Mouse (Mus musculus) c-Kit-negative CD71-positive TER-119-positive erythroid progenitor cells, embryonic 14.5 days (primary cell): Measurements from ENCODE around the gene Hnrnph1.
"Not testable (repeated sequence)": the region's sequence is repeated elsewhere in the genome, so short reads cannot be mapped to it uniquely, and the experiment has no call there.

ENCODE experiments used
- DNase-seq: peaks from one replicate; pipeline ENCODE4 v3.0.0-alpha.2; 2013; ENCODE audit warnings: low read depth, low spot score

Gene Hnrnph1

DNA sequence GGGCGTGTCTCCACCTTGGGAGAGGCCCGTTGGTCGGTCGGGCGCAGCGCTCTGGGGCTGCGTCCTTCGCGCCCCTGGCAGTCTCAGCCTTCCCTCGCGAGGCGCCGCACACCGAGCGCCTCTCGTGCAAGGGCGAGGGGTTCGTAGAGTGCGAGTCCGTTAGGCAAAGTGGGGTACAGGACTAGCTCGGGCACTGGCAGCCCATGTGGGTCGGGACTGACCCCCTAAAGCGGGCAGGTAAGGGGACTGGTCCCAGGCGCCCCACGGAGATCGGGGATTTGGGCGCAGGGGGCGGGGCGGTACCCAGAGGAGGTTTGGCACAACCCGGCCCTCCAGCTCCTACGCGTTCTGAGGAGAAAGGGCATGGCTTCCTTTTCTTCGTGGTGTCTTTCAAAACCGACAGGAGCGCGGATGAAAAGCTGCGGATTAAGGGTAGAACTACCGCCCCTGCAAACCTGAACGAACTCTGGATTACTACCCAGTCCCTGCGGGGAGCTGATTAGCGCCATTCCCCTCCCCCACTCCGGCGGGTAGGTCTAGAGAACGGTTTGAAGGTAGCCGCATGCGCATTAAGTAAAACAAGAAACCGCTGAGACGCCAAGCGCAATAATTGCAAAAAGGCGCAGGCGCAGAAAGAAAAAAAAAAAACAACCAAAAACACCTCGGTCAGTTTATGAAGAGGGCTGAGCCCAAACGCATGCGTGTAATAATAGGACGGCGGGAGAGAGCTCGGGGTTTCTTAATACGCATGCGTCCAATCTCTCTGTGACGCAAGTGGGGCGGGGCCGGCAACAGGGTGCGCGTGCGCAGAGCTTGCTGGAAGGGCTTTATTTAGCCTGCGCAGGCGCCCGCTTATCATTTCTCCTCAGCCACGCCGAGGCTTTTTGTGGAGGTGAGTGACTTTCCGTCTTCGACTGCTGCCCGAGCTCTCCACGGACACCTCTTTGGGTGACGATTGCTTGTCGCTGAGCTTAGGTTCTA lies at the start of gene Hnrnph1:
Gene Hnrnph1, plus strand, starts transcription at position 80 of the 981 bp plus-strand sequence.
- peak; percentile 98 for DNase-seq

DNA sequence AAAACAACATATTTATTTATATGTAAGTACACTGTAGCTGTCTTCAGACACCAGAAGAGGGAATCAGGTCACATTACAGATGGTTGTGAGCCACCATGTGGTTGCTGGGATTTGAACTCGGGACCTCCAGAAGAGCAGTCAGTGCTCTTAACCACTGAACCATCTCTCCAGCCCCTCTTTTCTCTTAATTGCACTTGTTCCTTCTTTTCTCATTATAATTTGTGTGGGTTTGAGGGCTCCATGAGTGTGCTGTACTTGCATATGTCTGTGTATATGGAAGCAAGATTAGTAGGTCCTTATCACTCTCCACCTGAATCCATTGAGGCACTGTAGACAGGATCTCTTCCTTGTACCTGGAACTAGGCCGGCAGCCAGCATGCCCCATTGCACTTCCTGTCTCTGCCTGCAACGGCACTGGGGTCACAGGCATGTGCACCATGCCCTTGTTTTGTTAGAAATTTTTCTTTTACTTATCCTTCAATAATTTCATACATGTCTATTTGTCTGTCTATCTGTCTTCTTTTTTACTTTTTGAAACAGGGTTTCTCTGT lies 48.6 kb upstream of the Hnrnph1 start:
- no peak for DNase-seq

- DNase-seq: no peak
Measured at GRCm38 (mm10) chr11:50329378-50329777, 47.4 kb upstream of the Hnrnph1 start.

- DNase-seq: no peak
Measured at GRCm38 (mm10) chr11:50333181-50333580, 43.6 kb upstream of the Hnrnph1 start.

DNA sequence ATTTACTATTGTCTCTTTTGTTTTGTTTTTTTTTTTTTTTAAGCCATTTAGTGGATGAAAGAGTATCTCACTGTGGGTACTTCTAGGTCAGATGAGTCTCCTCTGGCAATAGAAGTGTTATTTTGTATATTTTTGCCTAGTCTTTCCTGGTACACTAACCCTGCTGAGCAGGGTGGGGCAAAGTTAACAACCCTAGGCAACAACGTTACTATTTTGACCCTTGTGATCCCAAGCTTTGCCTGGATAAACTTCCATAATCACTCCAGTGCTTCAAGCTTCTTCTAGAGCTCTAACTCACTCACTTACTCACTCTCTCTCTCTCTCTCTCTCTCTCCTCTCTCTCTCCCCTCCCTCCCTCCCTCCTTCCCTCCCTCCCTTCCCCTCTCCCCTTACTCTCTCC lies 40.7 kb upstream of the Hnrnph1 start:
- no peak for DNase-seq

DNA sequence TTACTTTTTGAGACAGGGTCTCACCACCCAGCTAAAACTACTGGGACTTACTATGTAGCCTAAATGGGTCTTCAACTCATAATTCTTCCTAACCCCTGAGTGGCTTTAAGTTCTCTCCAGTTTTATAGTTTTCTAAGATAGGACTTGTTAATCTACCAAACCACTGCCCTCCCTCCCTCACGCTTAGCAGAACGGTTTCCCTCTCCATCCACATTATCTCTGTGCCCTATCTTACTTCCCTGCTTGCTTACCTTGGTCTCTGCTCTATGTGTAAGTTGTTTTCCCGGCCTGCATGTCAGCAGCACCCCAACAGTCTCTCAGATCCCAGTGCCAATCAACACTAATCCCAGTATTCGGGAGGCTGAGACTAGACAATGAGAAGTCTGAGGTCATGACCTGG lies 39.9 kb upstream of the Hnrnph1 start:
- DNase-seq: no peak

- DNase-seq: no peak
Measured at GRCm38 (mm10) chr11:50345486-50345885, 31.3 kb upstream of the Hnrnph1 start.

DNA sequence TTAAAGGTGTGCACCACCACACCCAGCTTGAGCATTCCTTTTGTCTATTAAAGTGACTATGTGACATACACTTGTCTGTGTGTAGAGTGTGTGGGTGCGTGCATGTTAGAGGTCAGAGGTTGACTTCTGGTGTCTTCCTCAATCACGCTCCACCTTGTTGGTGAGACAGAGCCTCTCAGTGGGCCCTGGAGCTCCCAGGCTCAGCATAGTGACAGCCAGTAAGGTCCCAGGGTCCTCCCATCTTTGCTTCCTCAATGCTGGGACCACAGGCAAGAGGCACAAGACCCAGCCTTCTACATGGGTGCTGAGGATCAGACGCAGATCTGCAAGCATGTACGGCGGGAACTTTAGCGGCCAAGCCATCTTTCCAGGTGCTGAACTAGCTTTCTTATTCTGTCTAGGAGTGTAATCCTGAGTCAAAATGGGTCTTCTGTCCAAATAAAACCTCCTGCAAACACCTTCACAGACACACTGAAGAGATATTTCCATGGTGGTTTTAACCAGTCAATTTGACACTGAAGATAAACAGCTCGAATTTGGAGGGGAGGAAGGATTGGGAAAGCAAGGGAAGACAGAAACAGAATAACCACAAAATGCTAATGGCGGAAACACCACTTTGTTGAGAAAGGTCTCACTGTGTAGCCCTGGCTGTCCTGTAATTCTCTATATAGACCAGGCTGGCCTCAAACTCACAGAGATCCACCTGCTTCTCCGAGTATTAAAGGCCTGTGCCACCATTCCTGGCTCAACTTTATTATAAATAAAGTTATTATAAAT lies 30.3 kb upstream of the Hnrnph1 start:
- no peak for DNase-seq

DNA sequence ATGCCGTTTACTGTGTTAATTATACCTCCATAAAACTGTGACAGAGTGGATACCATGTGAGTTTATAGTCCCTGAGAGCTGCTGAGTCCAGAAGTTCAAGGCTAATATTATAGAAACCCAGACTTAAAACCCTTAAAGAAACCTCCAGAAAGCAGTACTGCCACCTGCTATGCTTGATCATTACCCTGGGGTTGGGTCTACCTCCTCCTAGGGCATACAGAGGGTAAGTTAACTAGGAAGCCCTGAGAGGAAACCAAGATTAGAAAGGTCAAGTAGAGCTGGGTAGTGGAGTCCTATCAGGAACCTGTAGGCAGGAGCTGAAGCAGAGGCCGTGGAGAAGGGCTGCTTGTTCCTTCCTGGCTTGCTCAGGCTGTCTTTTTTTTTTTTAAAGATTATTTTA lies 24.6 kb upstream of the Hnrnph1 start:
- DNase-seq: no peak

DNA sequence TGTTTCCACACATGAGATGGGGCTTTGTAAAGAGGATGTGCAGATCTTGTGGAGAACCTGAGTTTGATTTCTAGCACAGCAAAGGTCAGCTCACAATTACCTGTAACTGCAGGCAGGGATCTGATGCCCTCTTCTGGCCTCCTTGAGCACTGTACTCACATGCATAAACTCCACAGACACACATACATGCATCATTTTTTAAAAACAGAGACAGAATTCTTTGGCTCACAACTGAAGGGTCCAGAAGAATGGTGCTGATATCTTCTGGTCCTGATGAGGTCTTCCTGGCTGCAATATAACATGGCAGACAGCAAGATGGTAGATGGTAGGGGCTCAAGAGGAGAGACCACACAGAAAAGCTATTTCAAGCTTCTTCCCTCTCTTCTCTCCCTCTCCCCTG lies 22.6 kb upstream of the Hnrnph1 start, which contains the start of gene Cby3:
Gene Cby3, plus strand, starts transcription at position 301 of the 400 bp plus-strand sequence.
- no peak for DNase-seq

- no peak for DNase-seq
Measured at GRCm38 (mm10) chr11:50354851-50355250, 21.9 kb upstream of the Hnrnph1 start.

GRCm38 (mm10) chr11:50355395-50355794 lies 21.4 kb upstream of the Hnrnph1 start:
- DNase-seq: no peak

DNA sequence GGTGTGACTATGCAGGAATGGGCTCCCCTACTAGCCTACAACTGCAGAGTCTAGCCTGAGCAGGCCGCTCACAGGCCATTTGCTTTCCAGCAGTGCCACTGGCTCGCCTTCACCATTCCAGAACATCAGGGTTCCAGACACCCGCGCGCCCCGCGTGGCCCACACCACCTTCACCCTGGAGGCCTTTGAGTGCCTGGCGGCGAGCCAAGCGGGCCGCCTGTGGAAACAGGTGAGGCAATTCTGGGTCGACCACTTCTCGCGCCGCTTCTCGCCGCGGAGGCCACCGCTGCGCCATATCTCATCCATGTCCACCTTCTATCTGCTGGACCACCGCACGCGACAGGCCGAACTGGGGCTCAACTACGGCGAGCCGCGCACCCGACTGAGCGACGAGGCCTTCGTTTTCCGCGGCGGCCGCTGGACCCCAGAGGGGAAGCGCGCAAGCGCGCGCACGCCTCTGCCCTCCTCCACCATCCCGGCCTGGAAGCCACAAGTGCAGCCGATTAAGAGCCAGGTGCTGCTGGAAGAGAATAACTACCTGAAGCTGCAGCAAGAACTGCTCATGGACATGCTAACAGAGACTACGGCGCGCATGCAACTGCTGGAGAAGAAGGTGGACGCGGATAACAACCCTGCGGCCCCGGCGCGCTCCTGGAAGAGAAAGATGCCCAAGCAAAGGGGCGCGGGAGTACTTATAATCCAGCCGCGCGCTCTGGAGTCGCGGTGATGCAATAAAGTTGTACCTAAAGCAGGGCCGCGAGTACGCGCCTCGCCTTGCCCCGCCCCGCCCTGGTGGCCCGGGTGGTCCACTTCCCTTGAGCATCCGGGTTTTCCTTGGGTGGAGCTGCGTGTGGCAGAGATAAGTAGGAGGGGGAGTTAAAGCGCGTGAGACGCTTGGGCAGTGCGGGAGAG lies 17.6 kb upstream of the Hnrnph1 start:
- no peak for DNase-seq

DNA sequence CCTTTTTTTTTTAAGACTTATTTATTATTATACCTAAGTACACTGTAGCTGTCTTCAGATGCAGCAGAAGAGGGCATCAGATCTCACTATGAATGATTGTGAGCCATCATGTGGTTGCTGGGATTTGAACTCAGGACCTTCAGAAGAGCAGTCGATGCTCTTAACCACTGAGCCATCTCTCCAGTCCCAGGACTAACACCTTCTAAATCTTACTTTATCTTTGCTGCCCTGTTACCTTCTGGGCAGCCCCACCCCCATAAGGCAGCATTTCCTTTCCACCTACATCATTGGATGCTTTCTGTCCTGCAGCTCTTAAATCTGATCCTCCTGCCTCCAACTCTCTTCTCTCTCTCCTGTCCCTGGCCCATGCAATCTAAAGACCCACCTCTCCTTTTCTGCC lies 15.5 kb upstream of the Hnrnph1 start:
- not testable (repeated sequence) for DNase-seq

DNA sequence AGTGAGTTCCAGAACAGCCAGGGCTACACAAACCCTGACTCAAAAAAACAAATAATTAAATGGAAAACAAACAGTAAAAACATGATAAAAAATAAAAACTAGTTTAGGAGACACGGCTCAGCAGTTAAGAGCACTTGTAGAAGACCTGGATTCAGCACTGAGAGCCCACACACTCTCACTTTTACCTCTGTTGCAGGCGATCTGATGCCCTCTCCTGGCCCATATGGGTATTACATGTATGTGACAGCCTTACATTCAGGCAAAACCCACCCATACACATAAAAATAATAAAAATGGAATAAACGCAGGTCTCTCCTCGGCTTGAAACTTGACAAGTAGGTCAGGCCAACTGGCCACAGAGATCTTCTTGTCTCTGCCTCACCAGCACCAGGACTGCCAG lies 12.2 kb upstream of the Hnrnph1 start:
- peak; percentile 65 for DNase-seq

DNA sequence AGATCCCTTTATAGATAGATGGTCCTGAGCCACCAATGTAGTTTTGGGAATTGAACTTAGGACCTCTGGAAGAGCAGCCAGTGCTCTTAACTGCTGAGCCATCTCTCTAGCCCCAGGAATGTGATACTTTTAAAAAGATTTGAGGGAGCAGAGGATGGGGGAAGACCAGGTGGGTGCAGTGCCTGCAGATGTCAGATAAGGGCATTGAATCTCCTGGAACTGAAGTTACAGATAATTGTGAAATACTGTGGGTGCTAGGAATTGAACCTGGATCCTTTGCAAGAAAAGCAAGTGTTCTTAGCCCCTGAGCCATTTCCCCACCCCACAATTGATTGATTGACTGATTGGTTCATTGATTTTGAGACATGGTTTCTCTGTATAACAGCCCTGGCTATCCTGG lies 11.5 kb upstream of the Hnrnph1 start:
- no peak for DNase-seq

DNA sequence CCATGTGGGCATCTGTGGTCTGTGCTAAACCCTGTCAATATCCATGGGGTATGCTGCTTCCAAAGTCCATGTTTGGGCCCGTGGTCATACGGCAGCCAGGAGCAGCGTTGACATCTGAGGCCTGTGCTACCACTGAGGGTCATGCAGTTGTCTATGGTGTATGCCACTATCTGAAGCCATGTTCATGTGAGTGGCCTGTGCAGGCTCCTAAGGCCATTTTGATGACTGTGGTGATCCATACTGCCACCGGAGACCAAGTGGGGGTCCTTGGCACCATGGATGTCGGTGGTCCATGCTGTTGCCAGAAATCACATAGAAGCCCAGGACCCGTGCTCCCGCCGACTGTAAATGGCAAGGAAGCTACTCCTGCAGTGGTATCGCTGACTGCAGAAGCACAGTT lies 9.3 kb upstream of the Hnrnph1 start:
- no peak for DNase-seq

DNA sequence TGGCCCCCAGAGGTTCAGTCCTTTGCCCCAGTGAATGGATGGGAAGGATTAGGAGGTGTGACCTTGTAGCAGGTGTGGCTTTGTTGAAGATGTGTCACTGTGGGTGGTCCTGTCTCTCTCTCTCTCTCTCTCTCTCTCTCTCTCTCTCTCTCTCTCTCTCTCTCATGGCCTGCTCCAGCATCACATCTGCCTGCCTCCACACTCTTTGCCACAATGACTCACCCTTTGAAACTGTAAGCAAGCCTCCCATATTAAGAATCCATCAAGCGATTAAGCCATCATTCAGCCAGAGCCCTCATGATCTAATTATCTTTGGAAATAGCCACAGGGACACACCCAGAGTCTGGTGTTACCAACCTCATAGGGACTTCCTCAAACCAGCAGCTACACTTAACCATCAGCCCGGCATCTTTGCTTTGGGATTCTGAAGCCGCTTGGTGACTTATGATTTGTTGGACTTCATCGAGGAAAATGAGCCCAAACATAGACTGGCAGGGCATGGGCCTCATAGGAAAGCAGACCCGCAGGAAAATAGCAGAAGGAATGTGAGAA lies 7.4 kb upstream of the Hnrnph1 start:
- no peak for DNase-seq

GRCm38 (mm10) chr11:50370969-50371368 lies 5.8 kb upstream of the Hnrnph1 start:
- DNase-seq: no peak

- DNase-seq: no peak
Measured at GRCm38 (mm10) chr11:50371399-50371841, 5.4 kb upstream of the Hnrnph1 start.

GRCm38 (mm10) chr11:50371911-50372310 lies 4.9 kb upstream of the Hnrnph1 start:
- no peak for DNase-seq
